In the genomic region with DNA sequence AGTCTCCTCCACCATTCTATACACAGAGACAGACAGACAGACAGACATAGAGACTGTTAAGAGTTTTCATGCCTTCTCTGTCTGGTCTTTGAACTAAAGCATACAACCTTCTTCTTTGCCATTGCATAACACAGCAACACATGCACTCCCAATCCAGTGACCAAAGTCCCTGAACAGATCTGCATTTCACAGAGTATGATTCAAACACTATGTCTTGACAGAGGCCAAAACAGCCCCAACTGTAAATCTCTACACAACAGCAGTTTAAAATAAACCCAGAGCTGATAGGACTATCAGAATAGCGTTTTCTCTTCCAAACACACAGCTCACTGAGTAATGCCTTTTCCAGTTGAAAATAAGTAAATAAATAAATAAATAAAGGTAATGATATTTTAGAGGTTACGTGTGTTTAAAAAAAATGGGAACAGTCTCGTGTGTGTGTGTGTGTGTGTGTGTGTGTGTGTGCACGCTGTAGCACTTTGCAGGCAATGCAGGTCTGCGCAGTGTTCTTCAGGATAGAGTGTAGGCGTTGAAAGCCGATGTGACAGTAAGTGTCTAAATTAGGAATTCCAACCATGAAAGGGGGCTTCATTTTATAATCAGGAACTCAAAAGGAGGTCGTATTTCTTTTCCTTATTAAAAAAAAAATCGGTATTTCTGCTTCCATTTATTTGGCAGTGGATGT, we compare ENCODE assay signal across 12 mouse cellular contexts. TPM values are rescaled to one million over a fixed set of nuclear protein-coding genes. Genes with fewer than 3 reads are reported as not detected.
DNase-seq lines count a peak whose midpoint lies in the region; ATAC-seq and TF ChIP-seq lines count a peak whose summit lies in the region.
"Had no signal": no experiment of that assay in that cellular context is flagged by ENCODE, and none has a peak within 500 bp of the region (broad histone marks: within the 10 kb centered on the region; RNA-seq: fewer than 3 reads in every experiment).

No protein-coding gene starts in this region.

- H3K4me2 ChIP-seq in hindbrain, embryonic 15.5 days: peak overlapping the region; percentile 66
- H3K4me2 ChIP-seq in neural tube, embryonic 15.5 days: peak overlapping the region; percentile 62
- H3K4me2 ChIP-seq in liver, postnatal 0 days (ENCODE audit: low read depth, low read length): no peak overlapping the region
- H3K4me2 ChIP-seq: liver, embryonic 15.5 days had no signal

- peak overlapping the region; percentile 60; the same call in 1 of the 2 replicates for H3K27ac ChIP-seq in cortical plate, adult 2 months (ENCODE audit: insufficient read depth, low read length)
- H3K27ac ChIP-seq in hindbrain, embryonic 15.5 days (replicated peaks): peak overlapping the region; percentile 96
- H3K27ac ChIP-seq in neural tube, embryonic 15.5 days (replicated peaks): peak overlapping the region; percentile 91
- no peak overlapping the region for H3K27ac ChIP-seq in liver, postnatal 0 days (ENCODE audit: low read depth)
- H3K27ac ChIP-seq: liver, embryonic 15.5 days had no signal

- peak; percentile 37 to 54 for DNase-seq in cerebellum, adult 18-20 months
- DNase-seq in cerebellum, postnatal 4 days (ENCODE audit: low spot score in 2 of 2): no peak
- no peak for DNase-seq in adrenal gland, postnatal 25 days
- no peak for DNase-seq in liver, postnatal 0 days
- no peak for DNase-seq in urinary bladder, adult 18-20 months (ENCODE audit: low spot score in 2 of 2)
- DNase-seq: gastrocnemius, postnatal 25 days; thymus, postnatal 4 days had no signal

- no peak for TF ChIP-seq EP300 in liver, postnatal 0 days (IDR thresholded peaks at IDR 0.05; ENCODE audit: low read depth)

- no peaks in the 10 kb centered on the region for H3K9me3 ChIP-seq in hindbrain, embryonic 15.5 days
- no peaks in the 10 kb centered on the region for H3K9me3 ChIP-seq in neural tube, embryonic 15.5 days (replicated peaks)
- H3K9me3 ChIP-seq in liver, postnatal 0 days (ENCODE audit: low read length): no peaks in the 10 kb centered on the region
- H3K9me3 ChIP-seq: liver, embryonic 15.5 days had no signal

- 30% methylated on average over 9 of the region's 9 CpGs for WGBS in hindbrain, embryonic 15.5 days
- 36% methylated on average over 9 of the region's 9 CpGs for WGBS in neural tube, embryonic 15.5 days
- WGBS in liver, postnatal 0 days (ENCODE audit: insufficient replicate concordance): 70% methylated on average over 9 of the region's 9 CpGs

- TF ChIP-seq CTCF in cortical plate, adult 2 months (IDR thresholded peaks at IDR 0.05; ENCODE audit: extremely low read depth, insufficient read depth, low read length): no peak
- TF ChIP-seq CTCF in liver, postnatal 0 days (IDR thresholded peaks at IDR 0.05; ENCODE audit: low read depth): no peak

- no peaks in the 10 kb centered on the region for H3K27me3 ChIP-seq in hindbrain, embryonic 15.5 days
- no peaks in the 10 kb centered on the region for H3K27me3 ChIP-seq in neural tube, embryonic 15.5 days (replicated peaks)
- peaks cover 18% of the 10 kb centered on the region for H3K27me3 ChIP-seq in liver, postnatal 0 days (ENCODE audit: insufficient read depth, low read length)

- no peak for TF ChIP-seq POLR2A in cortical plate, adult 2 months (IDR thresholded peaks at IDR 0.05; ENCODE audit: extremely low read depth, insufficient read depth, low read length)

- no peaks in the 10 kb centered on the region; the same call in 1 of the 2 replicates for H3K4me1 ChIP-seq in cortical plate, adult 2 months (ENCODE audit: control insufficient read depth, insufficient read depth, low read length)
- H3K4me1 ChIP-seq in hindbrain, embryonic 15.5 days (replicated peaks): peaks cover 38% of the 10 kb centered on the region
- peaks cover 39% of the 10 kb centered on the region for H3K4me1 ChIP-seq in neural tube, embryonic 15.5 days
- no peaks in the 10 kb centered on the region for H3K4me1 ChIP-seq in liver, postnatal 0 days (ENCODE audit: insufficient read depth)
- H3K4me1 ChIP-seq: liver, embryonic 15.5 days had no signal

- H3K36me3 ChIP-seq in hindbrain, embryonic 15.5 days: no peaks in the 10 kb centered on the region
- no peaks in the 10 kb centered on the region for H3K36me3 ChIP-seq in neural tube, embryonic 15.5 days
- H3K36me3 ChIP-seq in liver, postnatal 0 days (replicated peaks; ENCODE audit: insufficient read depth, low read length): no peaks in the 10 kb centered on the region
- H3K36me3 ChIP-seq: liver, embryonic 15.5 days had no signal

- ATAC-seq in hindbrain, embryonic 15.5 days (ENCODE audit: low FRiP score, low read depth): no peak
- ATAC-seq in neural tube, embryonic 15.5 days (ENCODE audit: low FRiP score): no peak
- no peak for ATAC-seq in liver, postnatal 0 days

- H3K4me3 ChIP-seq in cortical plate, adult 2 months (ENCODE audit: insufficient read depth, low read length): peak overlapping the region; percentile 96
- peak overlapping the region; percentile 84 for H3K4me3 ChIP-seq in hindbrain, embryonic 15.5 days
- peak overlapping the region; percentile 56 for H3K4me3 ChIP-seq in neural tube, embryonic 15.5 days (replicated peaks)
- H3K4me3 ChIP-seq in liver, postnatal 0 days (ENCODE audit: low read depth, low read length): no peak overlapping the region
- H3K4me3 ChIP-seq: liver, embryonic 15.5 days; myocyte had no signal

- peak overlapping the region; percentile 89 for H3K9ac ChIP-seq in hindbrain, embryonic 15.5 days
- peak overlapping the region; percentile 74 for H3K9ac ChIP-seq in neural tube, embryonic 15.5 days (replicated peaks)
- H3K9ac ChIP-seq in liver, postnatal 0 days (replicated peaks): no peak overlapping the region
- H3K9ac ChIP-seq: liver, embryonic 15.5 days had no signal

RNA-seq across cellular contexts. Expression of a gene that starts 1.3 kb away (rescaled TPM):
- polyA plus RNA-seq in cortical plate, adult 2 months (2012; rRNA removed): 54.2 and 56.8 TPM in 2 replicates
- polyA plus RNA-seq in hindbrain, embryonic 15.5 days (2015; fragmentation: Nextera tagmentation; extraction: Ambion mirVana): 52.4 and 53.4 TPM in 2 replicates
- polyA plus RNA-seq in neural tube, embryonic 15.5 days (2015; fragmentation: Nextera tagmentation; extraction: Ambion mirVana): 40.6 and 49.9 TPM in 2 replicates
- 0.67 and 1.5 TPM in 2 replicates for total RNA-seq in adrenal gland, postnatal 25 days (2021)
- polyA plus RNA-seq in liver, postnatal 0 days (2015; fragmentation: Nextera tagmentation; extraction: Ambion mirVana): 0.06 TPM in 1 of 2 replicates, not detected in the other
- polyA plus RNA-seq: myocyte had no signal

Comparison
In these comparisons a context has a peak if more than half of its experiments do, and no peak if none do; other contexts are left out.
1. DNase-seq: peak in cerebellum, adult 18-20 months (2 of 2); none in cerebellum, postnatal 4 days (0 of 2), adrenal gland, postnatal 25 days (single experiment), liver, postnatal 0 days (single experiment) and urinary bladder, adult 18-20 months (0 of 2).
2. RNA of a gene that starts 1.3 kb away (polyA plus RNA-seq): 54.2 to 56.8 TPM in cortical plate, adult 2 months, 52.4 to 53.4 TPM in hindbrain, embryonic 15.5 days and 40.6 to 49.9 TPM in neural tube, embryonic 15.5 days; 0.06 TPM in liver, postnatal 0 days; every median in the first group is over 10 times any median in the second.